Mouse (Mus musculus) small intestine, adult 2 months (tissue): ENCODE measurements around the gene Slc22a23. TPM values are rescaled to one million over a fixed set of nuclear protein-coding genes. Genes with fewer than 3 reads are reported as not detected.

Experiments used
- H3K27ac ChIP-seq: fragments of 200-500 bp; 2 replicates; pipeline ENCODE4 v1.5.1; 2012; ENCODE audit warnings: low read depth, low read length, control low read depth, inconsistent platforms; ENCODE audit not compliant: insufficient read depth
- H3K27me3 ChIP-seq: fragments of 200-500 bp; 2 replicates; pipeline ENCODE4 v1.6.1; 2012; ENCODE audit warnings: mild to moderate bottlenecking, moderate library complexity, low read length, inconsistent platforms; ENCODE audit not compliant: control insufficient read depth, insufficient read depth
- H3K36me3 ChIP-seq: fragments of 200-500 bp; 2 replicates; pipeline ENCODE4 v1.6.1; 2012; ENCODE audit warnings: mild to moderate bottlenecking, low read length, control low read depth, inconsistent platforms; ENCODE audit not compliant: control insufficient read depth, insufficient read depth
- H3K4me1 ChIP-seq: fragments of 200-500 bp; 2 replicates; pipeline ENCODE4 v1.6.1; 2012; ENCODE audit warnings: low read length, inconsistent platforms, mixed read lengths; ENCODE audit not compliant: control insufficient read depth, insufficient read depth, insufficient read length
- H3K4me3 ChIP-seq: fragments of 200-500 bp; 2 replicates; pipeline ENCODE4 v1.5.1; 2012; ENCODE audit warnings: low read depth, mild to moderate bottlenecking, control low read depth, inconsistent platforms, low read length, moderate library complexity
- CTCF ChIP-seq: fragments of 200-500 bp; IDR thresholded peaks from 2 replicates; pipeline ENCODE4 v1.5.1; 2012; ENCODE audit warnings: low read depth, mild to moderate bottlenecking, control low read depth, inconsistent platforms, low read length, moderate library complexity, mixed read lengths; ENCODE audit not compliant: insufficient replicate concordance, insufficient read length; ENCODE audit errors: extremely low read depth
- POLR2A ChIP-seq: fragments of 200-500 bp; IDR thresholded peaks from 2 replicates; pipeline ENCODE4 v1.6.1; 2012; ENCODE audit warnings: low read depth, mild to moderate bottlenecking, control low read depth, inconsistent platforms, low read length, moderate library complexity
- WGBS: fragments of 180-500 bp; shearing (Covaris S2); methylation state at CpG from one replicate; pipeline ENCODE4 v1.1.7; 2018; 5-methylcytosine and 5-hydroxymethylcytosine counted together
- polyA plus RNA-seq: library from polyadenylated mRNA; depleted of rRNA; stranded (reverse); fragments of >200 nt; gene quantifications from 2 replicates; pipeline ENCODE4 v1.2.3, GENCODE M21; 2012

The Slc22a23 gene
- polyA plus RNA-seq, 1 experiment = 52.9 TPM

- Histone ChIP-seq H3K27me3 (no peaks in the 10 kb centered on the region), H3K4me1 (peaks cover 8% of the 10 kb centered on the region; the same call in 1 of the 2 replicates), H3K27ac (no peak overlapping the region), H3K4me3 (no peak overlapping the region), H3K36me3 (peaks cover 19% of the 10 kb centered on the region)
- no peak for TF ChIP-seq POLR2A
- no peak for TF ChIP-seq CTCF
- WGBS = 76% methylated on average over 8 of the region's 8 CpGs
Measured at GRCm38 (mm10) chr13:34193384-34193783, 151.6 kb downstream of the Slc22a23 start.

- TF ChIP-seq CTCF (no peak), POLR2A (no peak)
- 80% methylated on average over 8 of the region's 8 CpGs for WGBS
- Histone ChIP-seq H3K4me3 (no peak overlapping the region), H3K4me1 (peaks cover 8% of the 10 kb centered on the region; the same call in 1 of the 2 replicates), H3K27me3 (no peaks in the 10 kb centered on the region), H3K36me3 (peaks cover 19% of the 10 kb centered on the region), H3K27ac (no peak overlapping the region)
Measured at GRCm38 (mm10) chr13:34192414-34193191, 152.4 kb downstream of the Slc22a23 start.

GRCm38 (mm10) chr13:34187571-34187970 lies 157.4 kb downstream of the Slc22a23 start:
- 7% methylated on average over 5 of the region's 5 CpGs for WGBS
- peaks cover 10% of the 10 kb centered on the region for H3K36me3 ChIP-seq
- TF ChIP-seq CTCF (peak; percentile 74; the same call in 1 of the 2 replicates), POLR2A (no peak)

GRCm38 (mm10) chr13:34185371-34185770 lies 159.6 kb downstream of the Slc22a23 start:
- Histone ChIP-seq H3K27ac (no peak overlapping the region), H3K4me3 (no peak overlapping the region), H3K36me3 (peaks cover 14% of the 10 kb centered on the region), H3K27me3 (no peaks in the 10 kb centered on the region), H3K4me1 (no peaks in the 10 kb centered on the region)
- 90% methylated on average over 2 of the region's 2 CpGs for WGBS
- TF ChIP-seq CTCF (no peak), POLR2A (no peak)

More at GRCm38 (mm10) chr13:34187571-34187970, 157.4 kb downstream of the Slc22a23 start:
- Histone ChIP-seq H3K27me3 (no peaks in the 10 kb centered on the region), H3K27ac (no peak overlapping the region), H3K4me3 (no peak overlapping the region), H3K4me1 (peaks cover 7% of the 10 kb centered on the region; the same call in 1 of the 2 replicates)

GRCm38 (mm10) chr13:34181624-34182023 lies 163.4 kb downstream of the Slc22a23 start:
- TF ChIP-seq POLR2A = no peak
- no peak for TF ChIP-seq CTCF
- no peaks in the 10 kb centered on the region for H3K4me1 ChIP-seq
- WGBS = 85% methylated on average over 5 of the region's 5 CpGs

GRCm38 (mm10) chr13:34174025-34174424 lies 171.0 kb downstream of the Slc22a23 start:
- H3K27me3 ChIP-seq = no peaks in the 10 kb centered on the region
- 94% methylated on average over 6 of the region's 6 CpGs for WGBS
- no peak overlapping the region for H3K4me3 ChIP-seq
- TF ChIP-seq POLR2A (no peak), CTCF (no peak)
- H3K36me3 ChIP-seq = 0 out of 2 replicates have a peak, but pooled peaks cover 4% of the 10 kb centered on the region
- no peak overlapping the region for H3K27ac ChIP-seq
- no peaks in the 10 kb centered on the region for H3K4me1 ChIP-seq

More at GRCm38 (mm10) chr13:34181624-34182023, 163.4 kb downstream of the Slc22a23 start:
- Histone ChIP-seq H3K4me3 (no peak overlapping the region), H3K27me3 (no peaks in the 10 kb centered on the region), H3K27ac (no peak overlapping the region), H3K36me3 (peaks cover 20% of the 10 kb centered on the region)

GRCm38 (mm10) chr13:34163304-34163975 lies 181.5 kb downstream of the Slc22a23 start:
- no peak overlapping the region for H3K27ac ChIP-seq
- no peaks in the 10 kb centered on the region for H3K27me3 ChIP-seq
- peak overlapping the region; percentile 100 for H3K4me3 ChIP-seq
- H3K36me3 ChIP-seq = peaks cover 4% of the 10 kb centered on the region
- TF ChIP-seq POLR2A = no peak
- TF ChIP-seq CTCF = no peak
- WGBS = 28% methylated on average over 12 of the region's 12 CpGs
- peaks cover 5% of the 10 kb centered on the region; the same call in 1 of the 2 replicates for H3K4me1 ChIP-seq
